Mouse (Mus musculus): Measurements from ENCODE around the gene Gabarap. TPM values are rescaled to one million over a fixed set of nuclear protein-coding genes. Genes with fewer than 3 reads are reported as not detected.

Gene Gabarap
- total and polyA plus RNA-seq, 2 experiments from 2014 or later: 197 to 501 TPM

- Histone ChIP-seq H3K9ac (replicated peaks; ENCODE audit: low read length, poor library complexity, severe bottlenecking) (peak overlapping the region; percentile 87), H3K27ac (ENCODE audit: low read depth, low read length) (peak overlapping the region; percentile 97), H3K27me3 (ENCODE audit: insufficient read depth, low read length) (no peaks in the 10 kb centered on the region), H3K4me1 (ENCODE audit: insufficient read depth, low read length) (peaks cover 17% of the 10 kb centered on the region), H3K4me2 (ENCODE audit: low read depth, low read length, poor library complexity, severe bottlenecking) (peak overlapping the region; percentile 90), H3K4me3 (ENCODE audit: low read depth, low read length) (peak overlapping the region; percentile 89), H3K9me3 (ENCODE audit: low read length) (no peaks in the 10 kb centered on the region), H3K36me3 (ENCODE audit: insufficient read depth, low read length) (peaks cover 15% of the 10 kb centered on the region)
- no peak for TF ChIP-seq CTCF (IDR thresholded peaks at IDR 0.05)
- no peak for ATAC-seq (ENCODE audit: low FRiP score)
- 3% methylated on average over 16 of the region's 16 CpGs for WGBS
- DNase-seq (ENCODE audit: low spot score): no peak
Measured at GRCm38 (mm10) chr11:69979827-69980195, 11.1 kb upstream of the Gabarap start.

DNA sequence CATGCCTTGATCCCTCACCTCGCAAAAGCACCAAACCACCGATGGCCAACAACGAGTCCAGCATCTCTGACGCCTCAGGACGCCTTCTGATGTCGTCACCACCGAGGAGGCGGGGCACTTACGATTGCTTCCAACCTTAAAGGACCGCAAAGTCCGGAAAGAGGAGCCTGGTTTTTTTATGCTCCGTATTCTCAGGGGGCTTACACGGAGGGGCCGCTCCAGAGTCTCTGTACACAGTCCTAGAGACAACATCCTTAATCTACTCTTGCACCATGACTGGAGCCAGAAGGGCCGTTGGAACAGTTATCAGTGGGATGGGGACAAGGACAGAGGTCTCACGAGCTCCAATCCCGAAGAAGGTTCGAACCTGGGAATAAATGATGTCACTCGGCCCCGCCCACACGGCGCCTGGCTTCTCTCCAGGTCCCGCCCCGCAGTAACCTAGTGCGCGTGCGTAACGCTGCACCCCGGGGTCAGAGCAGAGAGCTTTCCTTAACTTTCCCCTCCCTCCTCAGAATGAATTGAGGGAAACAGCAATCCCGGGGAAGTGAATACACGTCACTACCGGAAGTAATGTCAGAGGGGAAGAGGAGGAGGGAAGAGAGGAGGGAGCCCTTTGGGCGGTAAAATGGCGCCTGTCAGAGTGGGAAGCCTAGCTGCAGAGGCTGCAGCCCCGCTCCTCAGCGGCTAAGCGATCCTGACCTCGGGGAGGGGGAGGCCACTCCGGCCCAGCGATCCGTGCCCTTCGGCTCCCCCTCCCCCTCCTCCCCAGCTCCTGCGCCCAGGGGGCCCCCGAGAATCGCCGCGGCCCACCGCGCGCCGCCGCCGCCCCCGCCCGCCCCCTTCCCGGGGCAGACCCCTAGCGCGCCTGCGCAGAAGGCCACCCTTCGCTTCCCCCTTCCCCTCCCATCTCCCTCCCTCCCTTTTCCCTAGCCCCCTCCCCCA is 10.5 kb upstream of the Gabarap start:
- under 1% methylated on average over 41 of the region's 60 CpGs for WGBS
- ATAC-seq (ENCODE audit: low FRiP score) (peak; percentile 93), DNase-seq (ENCODE audit: low spot score) (peak; percentile 98)
- peaks cover 17% of the 10 kb centered on the region for H3K4me1 ChIP-seq (ENCODE audit: insufficient read depth, low read length)
- H3K27me3 ChIP-seq (ENCODE audit: insufficient read depth, low read length): no peaks in the 10 kb centered on the region
- H3K9me3 ChIP-seq (ENCODE audit: low read length): no peaks in the 10 kb centered on the region
- peak overlapping the region; percentile 90 for H3K4me2 ChIP-seq (ENCODE audit: low read depth, low read length, poor library complexity, severe bottlenecking)
- peak overlapping the region; percentile 89 for H3K4me3 ChIP-seq (ENCODE audit: low read depth, low read length)
- peak overlapping the region; percentile 87 for H3K9ac ChIP-seq (replicated peaks; ENCODE audit: low read length, poor library complexity, severe bottlenecking)
- peaks cover 18% of the 10 kb centered on the region for H3K36me3 ChIP-seq (ENCODE audit: insufficient read depth, low read length)
- no peak for TF ChIP-seq CTCF (IDR thresholded peaks at IDR 0.05)
- peak overlapping the region; percentile 97 for H3K27ac ChIP-seq (ENCODE audit: low read depth, low read length)

DNA sequence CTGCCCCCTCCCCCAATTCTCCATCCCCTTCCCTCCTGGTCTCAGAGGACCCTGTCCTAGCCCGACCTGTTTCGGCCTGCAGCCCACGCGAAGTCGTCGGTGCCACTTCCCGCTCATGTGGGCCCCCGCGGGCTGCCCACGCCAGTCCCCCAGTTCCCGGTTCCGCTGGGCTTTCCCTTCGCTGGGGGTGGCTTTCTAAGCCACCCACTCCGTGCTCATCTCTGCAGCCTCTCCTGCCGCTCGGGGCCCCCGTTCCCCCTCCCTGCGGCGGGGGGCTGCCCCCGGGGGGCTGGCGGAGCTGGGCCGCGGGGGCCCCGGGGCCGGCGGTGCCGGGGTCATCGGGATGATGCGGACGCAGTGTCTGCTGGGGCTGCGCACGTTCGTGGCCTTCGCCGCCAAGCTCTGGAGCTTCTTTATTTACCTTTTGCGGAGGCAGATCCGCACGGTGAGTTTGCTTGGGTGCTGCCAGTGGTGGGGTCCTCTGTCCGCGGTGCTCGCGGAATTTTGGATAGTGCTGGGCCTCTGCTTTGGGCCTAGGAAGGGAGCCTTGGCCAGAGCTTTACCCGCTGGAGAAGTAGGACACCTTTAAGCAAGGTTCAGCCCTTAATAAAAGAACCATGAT is 9.7 kb upstream of the Gabarap start, which contains the start of gene Ctdnep1:
Ctdnep1 (plus strand) TSS at position 16 of the 622 bp plus-strand sequence.
- Histone ChIP-seq H3K4me1 (ENCODE audit: insufficient read depth, low read length) (peaks cover 17% of the 10 kb centered on the region), H3K4me2 (ENCODE audit: low read depth, low read length, poor library complexity, severe bottlenecking) (peak within 1 kb of the TSS; percentile 90), H3K27ac (ENCODE audit: low read depth, low read length) (peak within 1 kb of the TSS; percentile 97), H3K4me3 (ENCODE audit: low read depth, low read length) (peak within 1 kb of the TSS; percentile 89), H3K27me3 (ENCODE audit: insufficient read depth, low read length) (no peaks in the 10 kb centered on the region), H3K9ac (replicated peaks; ENCODE audit: low read length, poor library complexity, severe bottlenecking) (peak within 1 kb of the TSS; percentile 87), H3K9me3 (ENCODE audit: low read length) (no peaks in the 10 kb centered on the region), H3K36me3 (ENCODE audit: insufficient read depth, low read length) (peaks cover 16% of the 10 kb centered on the region)
- 0% methylated on average over 36 of the region's 43 CpGs for WGBS
- ATAC-seq (ENCODE audit: low FRiP score): no peak; the same call in 1 of the 2 replicates
- no peak for DNase-seq (ENCODE audit: low spot score)
- TF ChIP-seq CTCF (IDR thresholded peaks at IDR 0.05): no peak

DNA sequence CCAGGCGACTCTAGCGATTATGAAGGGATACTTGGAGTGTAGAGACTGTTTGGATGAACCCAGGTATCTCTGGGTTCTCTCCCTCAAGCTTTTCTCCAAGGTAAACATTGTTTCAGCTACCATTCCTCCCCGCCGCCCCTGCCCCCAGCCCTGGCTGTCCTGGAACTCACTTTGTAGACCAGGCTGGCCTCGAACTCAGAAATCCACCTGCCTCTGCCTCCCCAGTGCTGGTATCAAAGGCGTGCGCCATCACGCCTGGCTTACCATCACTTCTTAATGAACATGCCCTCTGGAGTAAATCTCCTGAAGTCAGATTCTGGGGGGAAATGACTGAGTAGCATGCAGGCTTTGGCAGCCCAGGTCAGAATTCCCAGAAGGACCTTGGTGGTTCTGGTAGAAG is 8.7 kb upstream of the Gabarap start, which contains the start of gene Elp5:
Elp5 (minus strand) TSS at position 293 of the 400 bp plus-strand sequence.
- H3K4me2 ChIP-seq (ENCODE audit: low read depth, low read length, poor library complexity, severe bottlenecking): peak within 1 kb of the TSS; percentile 90
- 69% methylated on average over 8 of the region's 8 CpGs for WGBS
- peak within 1 kb of the TSS; percentile 89 for H3K4me3 ChIP-seq (ENCODE audit: low read depth, low read length)
- no peaks in the 10 kb centered on the region for H3K27me3 ChIP-seq (ENCODE audit: insufficient read depth, low read length)
- peaks cover 19% of the 10 kb centered on the region for H3K36me3 ChIP-seq (ENCODE audit: insufficient read depth, low read length)
- H3K4me1 ChIP-seq (ENCODE audit: insufficient read depth, low read length): peaks cover 17% of the 10 kb centered on the region
- peak within 1 kb of the TSS; percentile 87 for H3K9ac ChIP-seq (replicated peaks; ENCODE audit: low read length, poor library complexity, severe bottlenecking)
- no peak for TF ChIP-seq CTCF (IDR thresholded peaks at IDR 0.05)
- peak within 1 kb of the TSS; percentile 97 for H3K27ac ChIP-seq (ENCODE audit: low read depth, low read length)
- no peak for ATAC-seq (ENCODE audit: low FRiP score)
- H3K9me3 ChIP-seq (ENCODE audit: low read length): no peaks in the 10 kb centered on the region
- no peak for DNase-seq (ENCODE audit: low spot score)

DNA sequence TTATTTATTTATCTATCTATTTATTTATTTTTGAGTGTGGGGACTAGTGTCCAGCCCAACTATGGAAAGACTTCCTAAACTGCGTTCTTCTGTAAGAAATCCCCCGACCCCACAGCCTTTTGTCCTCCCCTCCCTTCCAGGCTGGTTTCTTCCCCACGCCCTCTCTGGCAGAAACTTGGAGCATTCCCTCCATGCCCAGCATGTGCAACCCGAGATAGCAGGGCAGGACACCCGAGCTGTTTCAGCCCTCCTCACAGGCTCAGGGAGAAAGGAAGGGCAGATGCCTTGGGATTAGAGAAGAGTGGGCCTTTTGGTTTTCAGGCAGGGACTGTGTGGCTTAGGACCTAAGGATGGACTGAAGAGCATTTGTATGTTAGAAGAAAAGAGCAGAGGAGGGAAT is 8.1 kb upstream of the Gabarap start:
- Histone ChIP-seq H3K4me3 (ENCODE audit: low read depth, low read length) (peak overlapping the region; percentile 89; the same call in 1 of the 2 replicates), H3K4me2 (ENCODE audit: low read depth, low read length, poor library complexity, severe bottlenecking) (peak overlapping the region; percentile 90), H3K27me3 (ENCODE audit: insufficient read depth, low read length) (no peaks in the 10 kb centered on the region), H3K4me1 (ENCODE audit: insufficient read depth, low read length) (peaks cover 17% of the 10 kb centered on the region), H3K9me3 (ENCODE audit: low read length) (no peaks in the 10 kb centered on the region), H3K27ac (ENCODE audit: low read depth, low read length) (no peak overlapping the region), H3K9ac (replicated peaks; ENCODE audit: low read length, poor library complexity, severe bottlenecking) (peak overlapping the region; percentile 87), H3K36me3 (ENCODE audit: insufficient read depth, low read length) (peaks cover 23% of the 10 kb centered on the region)
- no peak for TF ChIP-seq CTCF (IDR thresholded peaks at IDR 0.05)
- 26% methylated on average over 5 of the region's 5 CpGs for WGBS
- DNase-seq (ENCODE audit: low spot score): no peak
- ATAC-seq (ENCODE audit: low FRiP score): no peak
